Mouse (Mus musculus) left cerebral cortex, adult 18-20 months (tissue): ENCODE results near the gene Frmd4a. TPM values are rescaled to one million over a fixed set of nuclear protein-coding genes. Genes with fewer than 3 reads are reported as not detected.
"Not testable (repeated sequence)": the region's sequence is repeated elsewhere in the genome, so short reads cannot be mapped to it uniquely, and the experiment has no call there.

Source experiments
- DNase-seq, 2 experiments: peaks; one replicate each; pipeline ENCODE4 v3.0.0; 2021 to 2022; ENCODE audit warnings: low spot score in 2 of 2, mixed read lengths in 1 of 2
- total RNA-seq, 2 experiments: library from RNA; stranded (reverse); gene quantifications; 2 replicates each; pipeline ENCODE4 v1.2.3; 2021

Gene Frmd4a
- total RNA-seq, 2 experiments from 2014 or later: 42.3 to 47.3 TPM

DNA sequence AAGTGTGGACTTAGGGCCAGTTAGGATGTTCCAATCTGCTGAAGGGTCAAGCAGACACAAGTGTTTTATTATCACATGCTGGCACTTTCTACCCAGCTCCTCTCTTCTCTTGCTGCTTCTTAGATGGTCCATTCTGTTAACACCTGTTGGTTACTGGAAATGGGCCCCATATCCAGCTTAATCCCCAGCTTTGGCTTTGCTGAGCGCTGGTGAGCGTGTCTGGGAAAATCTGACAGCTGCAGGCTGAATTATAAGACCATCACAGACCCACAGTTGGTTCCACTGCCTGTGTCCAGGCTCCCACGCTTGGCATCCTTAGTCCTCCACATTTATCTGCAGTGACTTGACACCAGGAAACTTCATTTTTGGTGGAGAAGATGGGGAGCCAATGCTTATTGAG is 589.0 kb downstream of the Frmd4a start:
- no peak for DNase-seq

DNA sequence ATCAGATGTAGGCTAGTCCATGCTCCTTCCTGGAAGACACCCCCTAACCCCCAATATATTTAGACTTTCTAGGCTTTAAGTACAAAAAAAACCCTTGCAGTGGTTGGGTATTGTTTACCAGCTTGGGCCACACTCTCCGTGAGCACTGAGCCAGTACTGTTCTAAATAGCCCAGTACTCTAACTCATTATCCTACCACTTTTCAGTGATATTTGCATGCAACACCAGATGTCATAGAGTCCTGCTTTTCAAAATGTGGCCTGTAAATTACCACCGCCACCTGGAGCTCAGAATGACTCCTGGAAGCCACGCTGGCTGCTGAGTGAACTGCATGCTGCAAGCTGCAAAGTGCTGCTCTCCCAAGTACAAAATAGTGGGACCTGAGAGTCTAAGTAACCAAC is 590.7 kb downstream of the Frmd4a start:
- no peak for DNase-seq

GRCm38 (mm10) chr2:4609433-4609832 is 591.9 kb downstream of the Frmd4a start:
- no peak for DNase-seq

GRCm38 (mm10) chr2:4611295-4611694 is 593.8 kb downstream of the Frmd4a start:
- DNase-seq: no peak

- no peak for DNase-seq
Observed at GRCm38 (mm10) chr2:4611704-4612103, 594.2 kb downstream of the Frmd4a start.

- not testable (repeated sequence) for DNase-seq
Observed at GRCm38 (mm10) chr2:4614276-4614929, 596.9 kb downstream of the Frmd4a start.

DNA sequence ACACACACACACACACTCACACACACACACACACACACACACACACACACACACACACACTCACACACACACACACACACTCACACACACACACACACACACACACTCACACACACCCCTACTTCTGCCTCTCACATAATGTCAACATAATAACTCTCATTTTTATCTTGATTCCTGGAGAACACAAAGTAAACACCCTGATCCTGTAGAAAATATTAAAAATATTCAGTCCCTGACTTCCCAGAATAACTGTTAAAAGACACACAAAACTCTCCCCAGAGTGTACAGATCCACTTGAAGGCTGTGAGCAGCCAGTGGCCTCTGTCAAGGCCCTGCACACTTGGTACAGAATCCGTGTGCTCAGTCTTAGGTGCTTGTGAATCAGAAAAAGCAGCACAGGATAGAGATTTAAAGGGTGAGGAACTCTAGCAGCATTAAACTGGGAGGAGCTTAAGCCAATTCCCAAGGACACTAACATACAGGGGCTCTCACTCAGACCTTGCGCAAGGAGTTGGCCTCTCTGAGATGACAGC is 597.6 kb downstream of the Frmd4a start:
- no peak for DNase-seq

- DNase-seq: peak in 1 of 2 experiments; percentile 39
Observed at GRCm38 (mm10) chr2:4616995-4617394, 599.5 kb downstream of the Frmd4a start.

DNA sequence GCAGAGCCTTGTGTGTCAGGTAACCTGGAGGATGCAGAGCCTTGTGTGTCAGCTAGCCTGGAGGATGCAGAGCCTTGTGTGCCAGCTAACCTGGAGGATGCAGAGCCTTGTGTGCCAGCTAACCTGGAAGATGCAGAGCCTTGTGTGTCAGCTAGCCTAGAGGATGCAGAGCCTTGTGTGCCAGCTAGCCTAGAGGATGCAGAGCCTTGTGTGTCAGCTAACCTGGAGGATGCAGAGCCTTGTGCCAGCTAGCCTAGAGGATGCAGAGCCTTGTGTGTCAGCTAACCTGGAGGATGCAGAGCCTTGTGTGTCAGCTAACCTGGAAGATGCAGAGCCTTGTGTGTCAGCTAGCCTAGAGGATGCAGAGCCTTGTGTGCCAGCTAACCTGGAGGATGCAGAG is 601.6 kb downstream of the Frmd4a start:
- not testable (repeated sequence) for DNase-seq

DNA sequence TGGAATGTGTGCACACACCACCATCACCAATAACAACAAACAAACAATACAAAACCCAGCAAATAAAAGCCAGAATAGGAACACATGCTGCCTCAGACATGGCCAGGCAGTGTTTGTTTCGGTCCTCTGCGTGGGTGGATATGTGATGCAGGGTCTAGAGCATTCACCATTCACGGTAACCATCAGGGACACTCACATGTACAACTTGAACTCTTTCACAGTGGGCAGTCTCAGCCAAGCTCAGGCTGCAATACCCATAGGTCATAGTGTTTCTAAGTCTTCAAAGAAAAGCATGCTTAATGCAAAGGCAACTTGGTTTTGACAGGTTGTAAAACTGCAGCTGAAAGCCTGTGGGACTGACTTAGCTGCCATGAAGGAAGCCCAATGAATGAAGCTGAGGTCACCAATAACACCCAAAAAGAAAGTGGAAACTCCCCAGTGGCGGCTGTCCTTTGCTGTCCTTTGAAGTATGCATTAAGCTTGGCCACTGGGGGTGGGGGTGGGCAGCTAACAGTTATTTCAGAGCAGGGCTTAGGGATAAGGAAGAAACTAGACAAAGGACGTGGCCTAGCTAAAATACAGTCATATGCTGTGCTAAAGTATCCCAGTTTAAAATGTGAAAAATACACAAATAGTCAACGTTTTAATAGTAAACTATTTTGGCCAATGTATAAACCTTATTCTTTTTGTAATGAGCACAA is 602.5 kb downstream of the Frmd4a start:
- no peak for DNase-seq

- DNase-seq: no peak
Observed at GRCm38 (mm10) chr2:4620640-4621401, 603.3 kb downstream of the Frmd4a start.

DNA sequence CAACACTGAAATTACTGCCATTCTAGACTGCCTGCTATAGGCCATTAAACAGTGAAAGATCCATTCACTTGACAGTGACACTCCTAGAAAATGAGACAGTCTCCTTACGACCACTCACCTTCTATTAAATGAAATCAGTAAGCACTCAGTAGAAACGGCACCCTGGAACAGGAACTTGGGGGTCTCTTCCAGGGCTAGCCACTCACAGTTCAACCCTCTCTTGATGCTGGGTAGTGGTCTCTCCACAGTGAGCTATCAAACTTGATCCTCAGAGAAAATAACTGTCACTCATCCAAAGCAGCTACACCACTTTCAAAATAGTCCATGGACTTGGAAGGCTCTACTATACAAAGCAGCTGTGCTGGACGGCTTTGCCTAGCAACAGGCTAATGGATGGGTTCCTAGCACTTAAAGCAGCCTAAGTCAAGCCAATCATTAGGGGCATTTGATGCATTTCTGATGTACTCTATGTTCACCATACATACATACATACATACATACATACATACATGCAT is 604.0 kb downstream of the Frmd4a start:
- DNase-seq: no peak

DNA sequence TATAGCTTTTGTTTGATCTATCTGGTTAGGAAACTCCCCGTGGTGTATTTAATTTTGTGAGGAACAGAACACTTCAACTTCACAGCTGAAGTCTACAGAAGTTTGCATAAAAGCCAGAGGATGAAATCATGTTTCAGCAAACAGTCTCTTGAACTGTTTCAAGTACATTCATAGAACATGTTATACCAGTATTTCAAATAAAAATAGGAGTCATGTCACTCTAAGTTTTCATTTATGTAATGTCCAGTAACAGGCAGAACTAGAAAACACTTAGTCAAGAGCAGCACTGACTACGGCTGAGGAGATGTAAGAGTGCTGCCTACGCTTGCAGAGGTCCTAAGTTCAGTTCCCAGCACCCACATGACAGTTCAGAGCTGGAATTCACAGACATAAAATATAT is 609.4 kb downstream of the Frmd4a start:
- DNase-seq: no peak

- no peak for DNase-seq
Observed at GRCm38 (mm10) chr2:4628920-4629319, 611.4 kb downstream of the Frmd4a start.

DNA sequence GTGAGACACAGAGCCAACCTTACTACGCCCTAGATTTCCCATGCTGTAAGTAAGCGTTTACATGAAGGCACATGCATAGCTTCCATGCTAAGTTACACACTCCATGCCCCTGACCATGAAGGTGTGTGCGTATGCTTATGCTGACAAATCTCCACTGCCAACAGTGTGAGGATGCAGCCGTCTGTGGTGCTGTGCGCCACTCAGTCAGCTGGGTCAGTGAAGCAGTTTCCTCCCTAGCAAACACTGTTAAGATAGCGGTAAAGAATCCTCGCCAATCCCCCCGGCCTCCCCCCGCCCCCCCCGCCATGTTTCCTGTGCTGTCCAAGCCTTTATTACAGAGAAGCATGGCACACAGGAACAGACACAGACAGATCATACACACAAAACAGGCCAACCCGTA is 612.0 kb downstream of the Frmd4a start:
- DNase-seq: no peak

- DNase-seq: peak in 1 of 2 experiments; percentile 40
Observed at GRCm38 (mm10) chr2:4630197-4630835, 612.8 kb downstream of the Frmd4a start.

GRCm38 (mm10) chr2:4635804-4636203 is 618.3 kb downstream of the Frmd4a start:
- no peak for DNase-seq

GRCm38 (mm10) chr2:4636656-4637055 is 619.1 kb downstream of the Frmd4a start:
- DNase-seq: no peak

- no peak for DNase-seq
Observed at GRCm38 (mm10) chr2:4638189-4638588, 620.7 kb downstream of the Frmd4a start.

DNA sequence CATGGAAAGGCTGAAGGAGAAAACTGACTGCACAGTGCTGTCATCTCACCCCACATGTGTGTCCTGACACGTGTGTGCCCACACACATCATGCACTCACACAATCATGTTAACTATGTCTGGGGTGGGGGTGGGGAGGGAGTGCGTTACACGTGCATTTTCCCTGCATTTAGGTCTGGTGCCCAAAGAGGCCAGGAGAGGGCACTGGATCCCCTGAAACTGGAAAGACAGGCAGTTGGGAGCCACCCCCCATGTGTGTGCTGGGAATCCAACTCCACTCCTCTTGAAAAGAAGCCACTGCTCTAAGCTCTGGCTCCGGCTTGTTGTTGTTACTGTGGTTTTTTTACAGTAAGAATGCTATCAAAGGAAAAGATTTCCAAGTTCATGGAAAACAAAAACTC is 627.5 kb downstream of the Frmd4a start:
- DNase-seq: no peak

GRCm38 (mm10) chr2:4648094-4648493 is 630.6 kb downstream of the Frmd4a start:
- no peak for DNase-seq
